Mouse (Mus musculus) thymus, postnatal 0 days (tissue): ENCODE data around the gene Ntrk3. TPM values are rescaled to one million over a fixed set of nuclear protein-coding genes. Genes with fewer than 3 reads are reported as not detected.

Experiments used
- DNase-seq: peaks from one replicate; pipeline ENCODE4 v3.0.0-alpha.2; 2015; ENCODE audit warnings: low spot score
- polyA plus RNA-seq: library from polyadenylated mRNA; unstranded; fragments of >200 nt; fragmentation: Nextera tagmentation; extraction: Ambion mirVana; gene quantifications from 2 replicates; pipeline ENCODE4 v1.2.1, GENCODE M21; 2015

The Ntrk3 gene
- polyA plus RNA-seq, 1 experiment from 2014 or later: 75.0 TPM

GRCm38 (mm10) chr7:78579461-78580234, 158.2 kb downstream of the Ntrk3 start:
- DNase-seq: peak; percentile 55

DNA sequence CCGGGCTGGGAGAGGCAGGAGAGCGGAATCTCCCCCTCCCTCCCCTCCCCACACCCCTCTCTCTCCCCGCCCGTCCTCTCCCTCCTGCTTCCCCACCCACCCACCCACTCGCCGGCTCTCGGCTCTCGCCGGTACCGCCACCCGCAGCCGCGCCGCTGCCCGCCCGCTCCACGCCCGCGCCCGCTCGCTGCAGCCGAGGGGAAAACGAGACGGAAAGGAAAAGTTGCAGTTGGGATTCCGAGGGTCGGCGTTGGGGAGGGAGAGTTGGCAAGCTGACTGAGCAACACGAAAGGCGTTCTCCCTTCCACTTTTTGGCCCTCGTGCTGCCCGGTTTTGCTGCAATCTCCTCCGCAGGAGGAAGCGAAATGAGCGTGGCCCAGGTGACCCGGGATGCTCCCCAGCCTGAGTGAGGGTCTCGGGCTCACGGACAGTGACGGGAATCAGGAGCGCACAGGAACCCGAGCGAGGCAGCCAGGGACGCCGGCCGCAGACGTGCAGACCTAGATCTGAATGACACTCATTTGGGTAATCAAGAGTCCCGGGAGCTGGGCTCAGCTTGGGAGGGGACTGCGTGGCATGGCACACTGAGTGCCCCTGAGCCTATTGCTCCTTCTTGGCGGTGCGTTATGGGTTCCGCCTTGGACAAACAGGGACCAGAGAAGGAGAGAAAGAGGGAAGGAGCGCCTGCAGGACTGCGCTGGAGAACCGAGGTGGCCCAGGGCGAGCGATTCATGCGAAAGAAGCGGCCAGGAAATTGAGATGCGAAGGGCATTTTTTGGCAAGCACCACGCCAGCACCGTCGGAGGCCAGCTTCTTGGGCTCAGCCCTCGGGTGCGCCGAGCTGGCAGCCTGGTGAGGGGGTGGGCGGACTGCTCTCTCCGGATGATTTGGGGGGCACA, 159.1 kb downstream of the Ntrk3 start:
- DNase-seq: peak; percentile 23

DNA sequence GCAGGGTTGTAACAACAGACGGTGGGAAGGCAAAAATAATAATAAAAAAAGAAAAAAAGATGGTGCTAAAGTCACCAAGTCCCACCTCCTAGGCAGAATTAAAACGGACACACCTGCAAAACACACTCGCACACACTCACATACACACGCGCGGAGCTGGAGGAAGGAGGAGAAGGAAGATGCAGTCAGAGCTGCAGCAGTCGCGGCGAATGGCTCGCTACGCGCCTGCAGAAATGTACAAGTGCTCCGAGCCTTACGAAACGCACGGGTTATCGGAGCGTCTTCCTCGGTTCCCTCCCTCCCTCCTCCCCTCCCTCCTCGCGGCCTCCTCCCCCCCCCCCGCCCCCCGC, 159.7 kb downstream of the Ntrk3 start:
- peak; percentile 41 for DNase-seq

DNA sequence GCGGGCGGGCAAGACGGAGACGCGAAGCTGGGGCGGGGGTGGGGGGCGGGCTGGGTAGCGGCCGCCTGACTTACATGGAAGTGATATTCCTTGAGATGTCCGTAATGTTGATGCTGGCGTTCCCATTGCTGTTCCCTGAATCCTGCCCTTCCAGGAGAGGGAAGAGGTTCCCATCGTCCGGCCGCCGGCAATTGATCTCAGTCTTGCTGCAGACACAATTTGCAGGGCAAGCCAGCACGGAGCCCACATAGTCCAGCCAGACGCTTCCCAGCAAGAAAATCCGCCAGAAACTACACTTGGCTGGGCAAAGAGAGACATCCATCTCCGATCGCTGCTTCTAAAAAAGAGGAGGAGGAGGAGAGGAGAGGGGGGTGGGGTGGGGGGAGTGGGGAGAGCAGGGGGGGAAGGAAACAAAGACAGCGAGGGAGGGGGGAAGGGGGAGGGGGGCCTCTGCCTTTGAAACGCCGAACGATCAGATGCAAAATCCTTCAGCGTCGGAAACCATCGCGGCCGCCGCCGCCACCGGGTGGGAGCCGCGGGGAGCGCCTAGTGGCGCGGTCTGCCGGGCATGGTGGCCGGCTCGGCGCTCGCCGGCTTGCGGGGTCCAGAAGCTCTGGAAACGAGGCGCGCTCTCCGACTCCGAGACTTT, 160.2 kb downstream of the Ntrk3 start:
- peak; percentile 50 for DNase-seq

DNA sequence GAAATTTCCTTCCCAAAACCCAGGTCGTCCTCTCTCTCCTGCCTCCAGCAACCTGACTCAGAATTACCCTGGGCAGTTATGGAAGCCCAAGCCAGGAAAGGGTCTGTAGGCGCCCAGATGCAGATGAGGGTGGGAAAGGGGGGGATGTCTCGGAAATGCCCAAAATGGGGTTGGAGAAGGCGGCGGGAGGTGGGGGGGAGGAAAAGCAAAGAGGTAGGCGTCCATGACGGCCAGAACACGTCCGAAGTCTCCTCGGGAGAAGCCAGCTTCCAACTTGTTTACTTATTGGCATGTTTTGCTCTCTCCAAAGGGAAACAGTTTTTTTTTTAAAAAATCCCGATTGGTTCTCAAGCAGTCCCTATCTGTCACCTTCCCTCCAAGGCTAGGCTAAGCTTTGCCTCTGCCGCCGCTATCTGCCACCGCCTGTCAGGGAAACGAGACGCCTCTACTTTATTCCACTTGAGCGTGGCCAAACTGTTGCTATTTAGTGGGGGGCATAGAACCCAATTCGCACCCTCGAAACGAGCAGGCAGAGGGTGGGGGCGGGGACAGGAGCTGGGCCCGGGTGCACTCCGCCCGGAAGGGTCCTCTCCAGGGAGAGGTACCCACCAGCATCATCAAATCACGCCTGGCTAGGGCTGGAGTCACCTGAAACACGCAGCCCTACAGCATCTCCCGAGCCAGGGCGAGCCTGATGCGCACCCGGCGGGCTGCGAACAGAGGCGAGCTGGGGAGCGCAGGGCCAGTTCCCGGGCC, 160.9 kb downstream of the Ntrk3 start:
- DNase-seq: peak; percentile 50

DNA sequence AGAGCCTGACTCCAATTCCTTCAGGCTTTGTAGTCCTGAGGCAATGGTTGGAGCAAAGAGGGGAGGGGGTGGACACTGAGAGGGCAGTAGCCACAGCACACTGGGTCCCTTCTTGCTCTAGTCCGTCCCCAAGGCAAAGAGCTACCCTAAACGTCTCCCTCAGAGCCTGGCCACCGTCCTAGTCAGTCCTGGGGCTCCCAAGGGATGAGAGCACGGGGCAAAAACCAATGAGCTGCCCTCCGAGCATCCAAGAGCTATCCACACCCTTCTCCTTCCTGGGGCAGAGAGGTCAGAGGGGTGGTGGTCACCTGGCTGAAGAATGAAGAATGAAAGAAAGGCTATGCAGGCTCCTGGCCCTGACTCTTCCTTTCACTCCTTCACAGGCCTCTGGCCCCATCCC, 161.6 kb downstream of the Ntrk3 start:
- DNase-seq: no peak

- no peak for DNase-seq
Measured at GRCm38 (mm10) chr7:78575556-78575955, 162.3 kb downstream of the Ntrk3 start.

- no peak for DNase-seq
Measured at GRCm38 (mm10) chr7:78571196-78571595, 166.6 kb downstream of the Ntrk3 start.

GRCm38 (mm10) chr7:78569255-78569618, 168.6 kb downstream of the Ntrk3 start:
- no peak for DNase-seq

DNA sequence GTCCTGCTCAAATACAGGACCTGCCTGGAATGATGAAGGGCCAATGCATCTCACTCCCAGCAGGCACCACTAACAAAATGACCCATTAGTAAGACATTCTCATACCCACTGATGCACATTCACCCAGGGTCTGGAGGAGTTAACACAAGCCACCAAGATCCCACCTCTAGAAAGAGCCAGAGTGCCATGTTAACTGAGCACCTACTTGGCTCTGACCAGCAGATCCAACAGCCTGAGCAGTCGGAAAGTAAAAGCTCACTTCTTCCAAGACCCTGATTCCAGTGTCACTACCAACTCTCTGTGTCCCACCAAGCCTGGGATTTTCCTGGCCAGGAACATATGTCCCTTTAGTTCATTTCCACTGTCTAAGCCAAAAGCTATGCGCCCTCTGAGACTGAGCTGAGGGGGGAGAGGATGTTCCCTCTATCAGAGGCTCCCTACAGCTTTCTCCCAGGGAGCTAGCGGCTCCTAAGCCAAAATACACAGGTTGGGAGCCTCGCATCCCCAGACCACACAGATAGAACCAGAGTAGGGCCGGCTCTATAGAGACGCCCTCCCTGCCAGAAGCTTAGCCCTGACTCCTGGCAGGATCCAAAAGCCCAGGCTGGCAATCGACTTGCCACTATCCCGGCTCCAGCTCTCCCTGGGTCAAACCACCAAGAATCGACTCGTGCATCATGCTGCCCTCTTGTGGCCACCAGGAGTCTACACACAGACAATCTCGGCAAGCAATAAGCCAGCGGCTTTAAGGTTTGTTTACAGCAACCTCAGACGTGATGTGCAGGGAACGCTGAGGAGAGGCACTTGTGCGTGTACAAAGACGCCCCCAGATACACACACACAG, 169.2 kb downstream of the Ntrk3 start:
- DNase-seq: peak; percentile 73

DNA sequence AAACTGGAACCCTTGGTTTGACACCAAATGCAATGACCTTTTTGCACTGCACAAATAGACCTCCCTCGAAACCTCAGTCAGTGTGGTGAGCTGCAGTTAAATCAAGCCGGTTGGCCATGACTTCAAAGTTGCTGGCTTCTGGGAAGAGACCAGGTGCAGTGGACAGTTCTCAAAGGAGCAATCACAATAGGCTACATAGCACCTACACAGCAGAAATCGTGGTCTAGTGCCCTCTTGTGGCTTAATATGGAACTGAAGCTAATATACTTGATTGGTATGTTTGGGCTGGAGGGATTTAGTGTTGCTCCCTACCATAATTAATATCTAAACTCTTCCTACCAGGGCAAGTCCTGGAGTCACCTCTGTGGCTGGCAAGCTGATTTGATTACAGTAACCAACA, 171.2 kb downstream of the Ntrk3 start:
- DNase-seq: peak; percentile 63

- no peak for DNase-seq
Measured at GRCm38 (mm10) chr7:78565386-78565785, 172.4 kb downstream of the Ntrk3 start.

DNA sequence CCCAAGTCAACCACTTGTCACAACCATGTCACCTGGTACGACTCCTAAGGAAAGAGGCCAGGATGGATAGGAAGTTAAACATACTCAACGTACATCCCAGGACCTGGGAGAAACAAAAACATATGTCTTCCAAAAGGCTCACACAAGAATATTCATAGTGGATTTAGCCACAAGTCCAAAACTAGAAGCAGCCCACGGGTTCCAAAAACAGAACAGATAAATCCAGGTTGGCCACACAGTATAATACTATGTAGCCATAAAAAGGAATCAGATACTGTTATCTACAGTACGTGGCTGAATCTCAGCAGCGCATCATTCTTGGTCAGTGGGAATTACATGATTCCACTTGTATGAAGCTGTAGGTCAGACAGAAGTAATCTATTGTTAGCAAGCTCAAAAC, 179.3 kb downstream of the Ntrk3 start:
- DNase-seq: no peak

DNA sequence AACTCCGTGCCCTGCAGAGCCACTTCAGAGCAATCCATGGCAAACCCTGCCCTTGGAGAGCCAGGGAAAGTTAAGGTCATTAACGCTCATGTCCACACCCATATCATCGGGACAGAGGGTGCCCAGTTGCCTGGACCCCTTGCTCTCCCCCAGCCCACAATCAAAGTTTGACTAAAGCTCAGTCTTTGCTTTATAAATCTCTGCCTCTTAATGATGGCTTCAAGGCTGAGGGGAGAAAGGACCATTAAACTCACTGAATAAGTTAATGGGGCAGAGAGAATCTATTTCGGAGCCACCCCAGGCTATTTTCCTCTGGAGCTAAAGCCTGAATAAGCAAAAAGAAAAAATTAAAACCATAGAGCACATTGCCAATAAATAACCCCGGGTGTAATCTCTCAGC, 182.3 kb downstream of the Ntrk3 start:
- no peak for DNase-seq

- no peak for DNase-seq
Measured at GRCm38 (mm10) chr7:78549461-78549860, 188.4 kb downstream of the Ntrk3 start.

- no peak for DNase-seq
Measured at GRCm38 (mm10) chr7:78548721-78549120, 189.1 kb downstream of the Ntrk3 start.

DNA sequence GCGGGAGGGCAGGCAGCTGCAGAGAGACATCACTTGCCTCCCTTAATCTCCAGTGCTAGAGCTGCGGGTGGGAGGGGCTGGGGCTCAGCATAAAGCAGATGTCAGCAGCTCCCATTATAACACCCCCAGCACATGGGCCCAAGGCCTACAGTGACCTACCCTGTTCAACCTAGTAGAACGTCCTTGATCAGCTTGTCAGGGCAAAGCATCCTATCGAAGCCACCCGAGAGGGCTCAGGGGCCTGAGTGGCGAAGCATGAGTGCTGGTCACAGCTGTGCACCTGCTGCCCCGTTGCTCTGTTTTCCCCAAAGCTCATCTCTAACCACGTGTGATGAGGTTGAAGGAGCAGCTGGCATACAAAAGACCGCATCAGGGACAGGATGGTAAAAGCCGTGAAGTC, 191.3 kb downstream of the Ntrk3 start:
- no peak for DNase-seq

DNA sequence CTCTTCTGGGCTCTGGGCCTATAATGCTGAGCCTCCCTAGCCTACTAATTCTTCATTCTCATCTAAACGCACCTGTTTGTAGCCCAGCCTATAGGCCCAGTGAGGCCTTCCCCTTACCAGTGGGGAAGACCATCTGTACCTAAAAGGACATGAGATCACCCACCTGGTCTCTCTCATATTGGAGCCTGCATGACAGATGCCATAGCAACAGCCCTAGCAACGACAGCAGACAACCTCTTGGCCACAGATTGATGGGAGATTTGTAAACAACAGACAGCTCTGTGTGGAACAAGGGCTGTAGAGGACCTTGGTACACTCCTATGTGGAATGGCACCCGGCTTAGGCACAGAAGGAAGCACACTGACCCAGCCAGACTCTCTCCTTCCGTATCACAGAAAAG, 195.3 kb downstream of the Ntrk3 start:
- no peak for DNase-seq

- no peak for DNase-seq
Measured at GRCm38 (mm10) chr7:78530286-78530685, 207.5 kb downstream of the Ntrk3 start.

DNA sequence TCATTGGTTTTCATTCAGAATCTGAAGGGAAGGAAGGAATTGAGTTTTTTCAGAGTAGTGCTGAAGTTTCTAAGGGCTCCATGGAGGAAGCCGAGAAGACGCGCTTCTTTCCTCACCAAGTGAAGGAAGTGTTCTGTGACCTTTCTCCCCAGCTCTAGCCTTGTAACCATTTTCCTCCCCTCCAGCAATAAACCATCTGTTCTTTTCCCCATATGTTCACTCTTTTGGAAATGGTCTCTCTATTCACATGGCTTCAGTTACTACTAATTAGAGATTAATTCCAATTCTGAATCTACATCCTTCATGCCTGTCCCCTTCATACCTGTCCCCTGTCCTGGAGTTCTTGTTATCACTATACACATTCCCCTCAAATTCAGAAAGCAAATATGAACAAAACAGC, 209.8 kb downstream of the Ntrk3 start:
- no peak for DNase-seq

DNA sequence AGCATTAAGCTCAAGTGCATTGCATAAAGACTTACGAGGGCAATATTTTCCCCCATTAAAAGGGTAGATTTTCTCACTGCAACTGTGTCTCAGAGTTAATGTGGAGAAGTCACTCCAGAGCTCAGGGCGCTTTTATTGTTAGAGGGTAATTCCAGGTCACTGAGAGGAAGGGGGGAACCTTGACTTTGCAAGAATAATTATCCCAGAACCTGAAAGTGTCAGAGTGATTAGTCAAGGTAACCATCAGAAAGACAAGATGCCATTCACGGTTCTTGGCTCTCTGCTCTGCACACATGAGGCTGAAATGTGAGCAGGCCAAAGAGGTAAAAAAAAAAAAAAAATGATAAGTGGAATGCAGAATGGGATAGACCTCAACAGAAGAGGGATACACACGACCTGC, 210.2 kb downstream of the Ntrk3 start:
- no peak for DNase-seq
